Mouse (Mus musculus): ENCODE data around the gene Kcnd1. TPM values are rescaled to one million over a fixed set of nuclear protein-coding genes. Genes with fewer than 3 reads are reported as not detected.

Kcnd1 gene
- 1.4 and 2.1 TPM in 2 replicates for polyA plus RNA-seq (2015; fragmentation: Nextera tagmentation; extraction: Ambion mirVana)

GRCm38 (mm10) chrX:7821865-7822779, at the start of gene Kcnd1:
Gene Kcnd1 (plus strand): TSS chrX:7822289.
- 24% methylated on average over 19 of the region's 24 CpGs for WGBS
- Histone ChIP-seq H3K36me3 (peaks cover 27% of the 10 kb centered on the region), H3K9me3 (no peaks in the 10 kb centered on the region), H3K4me2 (replicated peaks) (peak within 1 kb of the TSS; percentile 50), H3K4me1 (replicated peaks) (peaks cover 5% of the 10 kb centered on the region; the same call in 1 of the 2 replicates), H3K27me3 (no peaks in the 10 kb centered on the region), H3K27ac (no peak within 1 kb of the TSS), H3K4me3 (replicated peaks) (peak within 1 kb of the TSS; percentile 34), H3K9ac (replicated peaks) (peak within 1 kb of the TSS; percentile 48; the same call in 1 of the 2 replicates)
- peak; percentile 79 for ATAC-seq

DNA sequence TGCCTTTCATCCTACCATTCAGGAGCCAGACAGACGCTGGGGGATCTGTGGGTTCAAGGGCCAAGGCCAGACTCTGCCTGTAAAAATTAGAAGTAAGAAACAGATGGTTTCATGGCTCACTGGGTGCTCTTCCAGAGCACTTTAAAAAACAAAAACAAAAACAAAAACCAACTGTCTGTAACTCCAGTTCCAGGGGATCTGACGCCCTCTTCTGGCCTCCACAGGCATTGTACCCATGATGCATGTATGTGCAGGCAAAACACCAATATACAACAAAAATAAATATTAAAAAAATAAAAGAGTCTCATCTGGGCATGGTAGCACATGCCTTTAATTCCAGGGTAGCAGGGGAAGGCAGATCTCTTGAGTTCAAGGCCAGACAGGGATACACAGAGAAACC, 49.3 kb upstream of the Kcnd1 start:
- H3K9ac ChIP-seq (replicated peaks): no peak overlapping the region
- no peaks in the 10 kb centered on the region for H3K4me1 ChIP-seq (replicated peaks)
- ATAC-seq: no peak
- no peak overlapping the region for H3K4me3 ChIP-seq (replicated peaks)
- WGBS: 59% methylated on average over 2 of the region's 2 CpGs
- H3K27ac ChIP-seq: no peak overlapping the region
- peaks cover 45% of the 10 kb centered on the region for H3K36me3 ChIP-seq
- H3K9me3 ChIP-seq: no peaks in the 10 kb centered on the region
- no peaks in the 10 kb centered on the region for H3K27me3 ChIP-seq
- H3K4me2 ChIP-seq (replicated peaks): no peak overlapping the region

DNA sequence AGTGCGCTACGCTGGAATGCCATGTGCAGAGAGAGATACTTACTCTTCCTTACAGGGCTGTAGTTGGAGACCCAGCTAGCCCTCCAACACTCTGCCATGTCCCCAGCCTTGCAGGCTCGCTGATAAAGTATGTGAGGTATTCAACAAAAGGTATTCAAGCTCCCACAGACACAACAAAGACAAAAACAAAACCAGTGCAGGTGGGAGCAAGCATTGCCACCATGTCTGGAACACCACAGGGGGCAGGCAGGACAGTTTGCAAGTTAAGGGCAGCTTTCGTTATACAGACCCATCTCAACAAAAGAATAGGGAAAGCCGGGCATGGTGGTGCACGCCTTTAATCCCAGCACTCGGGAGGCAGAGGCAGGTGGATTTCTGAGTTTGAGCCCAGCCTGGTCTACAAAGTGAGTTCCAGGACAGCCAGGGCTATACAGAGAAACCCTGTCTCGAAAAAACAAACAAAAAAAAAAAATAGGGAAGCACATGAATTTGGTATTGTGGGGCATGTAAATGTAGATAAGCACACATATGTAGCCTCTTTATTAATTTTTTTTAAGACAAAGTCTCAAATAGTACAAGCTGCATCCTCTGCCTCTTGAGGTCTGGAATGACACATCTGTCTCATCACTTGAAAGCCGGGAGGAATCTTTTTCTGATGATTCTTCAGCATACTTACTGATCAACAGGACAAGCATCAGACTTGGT, 46.4 kb upstream of the Kcnd1 start:
- no peaks in the 10 kb centered on the region for H3K4me1 ChIP-seq (replicated peaks)
- no peak overlapping the region for H3K27ac ChIP-seq
- no peak for ATAC-seq
- no peak overlapping the region for H3K9ac ChIP-seq (replicated peaks)
- H3K27me3 ChIP-seq: no peaks in the 10 kb centered on the region
- H3K9me3 ChIP-seq: no peaks in the 10 kb centered on the region
- WGBS: 76% methylated on average over 9 of the region's 9 CpGs
- no peak overlapping the region for H3K4me2 ChIP-seq (replicated peaks)
- H3K36me3 ChIP-seq: peaks cover 33% of the 10 kb centered on the region
- H3K4me3 ChIP-seq (replicated peaks): no peak overlapping the region

DNA sequence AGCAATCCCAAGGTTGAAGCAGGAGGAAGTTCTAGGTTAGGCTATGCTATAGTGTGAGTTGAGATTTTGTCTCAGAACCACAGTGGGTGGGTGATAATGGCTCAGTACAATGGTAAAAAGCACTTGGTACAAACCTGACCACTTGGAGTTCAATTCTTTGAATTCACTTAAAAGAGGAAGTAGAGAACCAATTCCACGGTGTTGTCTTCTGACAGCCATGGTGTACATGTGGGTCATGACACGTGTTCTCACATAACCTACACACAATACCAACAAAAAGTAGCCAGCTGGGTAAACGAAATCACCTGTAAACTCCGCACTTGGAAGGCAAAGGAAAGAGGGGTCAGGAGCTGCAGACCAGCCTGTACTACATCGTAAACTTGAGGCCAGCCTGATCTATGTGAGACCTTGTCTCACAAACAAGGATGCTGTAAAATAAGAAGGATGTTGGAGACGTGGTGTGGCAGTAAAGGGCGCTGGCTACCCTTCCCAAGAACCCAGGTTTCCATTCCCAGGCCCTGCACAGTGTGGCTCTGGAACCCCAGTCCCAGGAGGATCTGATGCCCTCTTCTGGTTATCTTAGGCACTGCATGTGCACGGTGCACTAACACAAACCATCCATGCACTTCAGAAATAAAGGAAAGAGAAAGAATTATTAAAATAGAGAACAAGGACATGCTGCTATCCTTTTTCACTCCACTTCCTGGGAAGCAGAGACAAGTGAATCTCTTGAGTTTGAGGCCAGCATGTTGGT, 45.6 kb upstream of the Kcnd1 start:
- Histone ChIP-seq H3K9me3 (no peaks in the 10 kb centered on the region), H3K9ac (replicated peaks) (no peak overlapping the region), H3K4me3 (replicated peaks) (no peak overlapping the region), H3K36me3 (peaks cover 26% of the 10 kb centered on the region), H3K27ac (no peak overlapping the region), H3K27me3 (no peaks in the 10 kb centered on the region), H3K4me1 (replicated peaks) (no peaks in the 10 kb centered on the region), H3K4me2 (replicated peaks) (no peak overlapping the region)
- peak; percentile 81 for ATAC-seq
- WGBS: 44% methylated on average over 8 of the region's 8 CpGs

DNA sequence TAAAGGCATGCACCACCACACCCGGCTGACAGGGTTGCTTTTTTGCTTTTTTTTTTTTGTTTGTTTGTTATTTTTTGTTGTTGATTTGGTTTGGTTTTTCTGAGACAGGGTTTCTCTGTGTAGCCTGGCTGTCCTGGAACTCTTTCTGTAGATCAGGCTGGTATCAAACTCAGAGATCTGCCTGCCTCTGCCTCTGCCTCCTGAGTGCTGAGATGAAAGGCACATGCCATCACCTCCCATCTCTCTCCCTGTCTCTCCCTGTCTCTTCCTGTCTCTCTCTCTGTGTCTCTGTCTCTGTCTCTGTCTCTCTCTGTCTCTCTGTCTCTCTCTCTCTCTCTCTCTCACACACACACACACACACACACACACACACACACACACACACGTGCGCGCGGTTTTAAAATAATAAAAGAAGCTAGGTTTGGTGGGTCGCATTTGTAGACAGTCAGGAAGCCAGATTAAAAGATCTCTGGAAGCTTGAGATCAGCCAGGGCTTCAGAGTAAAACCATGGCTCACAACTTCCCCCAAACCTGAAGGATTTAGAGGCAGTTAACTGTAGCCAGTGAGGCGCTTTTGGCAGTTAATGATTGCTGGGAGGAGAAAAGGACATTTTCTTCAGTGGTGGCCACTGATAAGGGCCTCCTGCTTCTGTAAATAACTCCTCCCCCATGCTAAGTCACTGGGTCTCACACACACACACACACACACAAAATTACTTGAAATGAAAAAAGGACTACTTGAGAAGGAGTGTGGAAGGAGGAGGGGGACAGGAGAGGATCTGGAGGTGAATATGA, 43.4 kb upstream of the Kcnd1 start:
- Histone ChIP-seq H3K9me3 (no peaks in the 10 kb centered on the region), H3K27ac (no peak overlapping the region), H3K9ac (replicated peaks) (no peak overlapping the region), H3K4me2 (replicated peaks) (no peak overlapping the region), H3K27me3 (no peaks in the 10 kb centered on the region), H3K4me1 (replicated peaks) (no peaks in the 10 kb centered on the region), H3K36me3 (peaks cover 12% of the 10 kb centered on the region), H3K4me3 (replicated peaks) (no peak overlapping the region)
- WGBS: 75% methylated on average over 7 of the region's 7 CpGs
- no peak for ATAC-seq

- Histone ChIP-seq H3K4me2 (replicated peaks) (no peak overlapping the region), H3K36me3 (peaks cover 6% of the 10 kb centered on the region; the same call in 1 of the 2 replicates), H3K27me3 (no peaks in the 10 kb centered on the region), H3K4me1 (replicated peaks) (no peaks in the 10 kb centered on the region), H3K9me3 (no peaks in the 10 kb centered on the region), H3K27ac (no peak overlapping the region), H3K4me3 (replicated peaks) (no peak overlapping the region), H3K9ac (replicated peaks) (no peak overlapping the region)
- no peak for ATAC-seq
- WGBS: 28% methylated on average over 3 of the region's 3 CpGs
These were observed 42.8 kb upstream of the Kcnd1 start for GRCm38 (mm10) chrX:7779294-7779693.

DNA sequence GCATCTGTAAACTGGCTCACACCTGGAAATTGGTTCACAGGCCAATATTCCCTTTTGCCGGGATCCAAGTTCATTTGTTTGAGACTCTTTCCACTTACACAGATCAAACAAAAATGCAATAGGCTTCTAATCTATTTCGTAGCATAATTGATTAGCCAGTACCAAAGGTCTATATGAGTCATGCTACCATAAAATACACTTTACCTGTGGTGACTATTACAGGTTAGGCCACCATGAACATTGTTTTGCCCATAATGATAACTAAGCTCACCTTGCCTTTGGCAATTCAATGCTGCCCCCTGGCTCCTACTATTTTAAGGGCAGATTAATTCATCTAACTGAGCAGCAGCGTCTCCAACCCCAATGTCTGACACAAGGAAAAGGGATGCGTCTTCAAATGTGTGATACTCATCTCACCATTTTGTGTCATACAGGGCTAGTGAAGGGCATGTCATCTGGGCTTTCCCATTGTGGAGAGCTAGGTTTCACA, 39.4 kb upstream of the Kcnd1 start:
- H3K9me3 ChIP-seq: no peaks in the 10 kb centered on the region
- ATAC-seq: no peak
- no peak overlapping the region for H3K4me2 ChIP-seq (replicated peaks)
- H3K9ac ChIP-seq (replicated peaks): no peak overlapping the region
- no peak overlapping the region for H3K27ac ChIP-seq
- WGBS: 84% methylated on average over 4 of the region's 4 CpGs
- H3K27me3 ChIP-seq: no peaks in the 10 kb centered on the region
- H3K36me3 ChIP-seq: no peaks in the 10 kb centered on the region
- no peaks in the 10 kb centered on the region for H3K4me1 ChIP-seq (replicated peaks)
- H3K4me3 ChIP-seq (replicated peaks): no peak overlapping the region

DNA sequence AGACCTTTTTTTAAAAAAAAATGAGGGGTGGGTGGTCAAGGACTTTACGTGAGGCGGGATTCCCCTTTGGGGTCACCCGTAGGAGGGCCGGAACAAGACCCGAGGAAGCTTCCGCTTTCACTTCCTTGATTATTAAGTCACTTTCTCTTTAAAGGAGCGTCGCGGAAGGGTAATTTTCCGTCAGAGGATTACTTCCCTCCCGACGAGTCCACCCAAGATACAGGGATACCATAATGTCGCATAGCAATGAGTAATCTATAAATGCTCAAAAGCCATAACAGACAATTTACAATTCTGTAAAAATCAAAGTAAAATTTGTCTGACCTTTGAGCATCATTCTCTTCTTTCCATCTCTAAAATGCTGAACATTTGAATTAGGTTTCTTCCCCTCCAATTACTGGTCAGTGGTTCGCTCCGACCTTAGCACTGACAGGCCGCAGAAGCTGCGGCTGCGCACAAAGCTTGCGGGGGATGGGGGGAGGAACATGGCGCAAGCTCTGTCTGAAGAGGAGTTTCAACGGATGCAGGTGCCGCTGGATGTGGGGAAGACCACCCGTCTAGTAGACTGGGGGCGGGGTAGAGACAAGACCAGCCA, 32.5 kb upstream of the Kcnd1 start, which contains the start of gene Gripap1:
Gene Gripap1 (plus strand): TSS at position 224 of the 595 bp plus-strand sequence.
- WGBS: 16% methylated on average over 24 of the region's 24 CpGs
- H3K4me2 ChIP-seq (replicated peaks): peak within 1 kb of the TSS; percentile 65
- ATAC-seq: peak; percentile 95
- peak within 1 kb of the TSS; percentile 57 for H3K4me3 ChIP-seq (replicated peaks)
- H3K36me3 ChIP-seq: 0 out of 2 replicates have a peak, but pooled peaks cover 4% of the 10 kb centered on the region
- H3K9ac ChIP-seq (replicated peaks): peak within 1 kb of the TSS; percentile 72
- peaks cover 10% of the 10 kb centered on the region for H3K4me1 ChIP-seq (replicated peaks)
- no peaks in the 10 kb centered on the region for H3K27me3 ChIP-seq
- no peaks in the 10 kb centered on the region for H3K9me3 ChIP-seq
- peak within 1 kb of the TSS; percentile 36; the same call in 1 of the 2 replicates for H3K27ac ChIP-seq

GRCm38 (mm10) chrX:7790309-7790708, 31.8 kb upstream of the Kcnd1 start:
- 0 out of 2 replicates have a peak overlapping the region, but pooled peaks have one; percentile 36 for H3K27ac ChIP-seq
- H3K27me3 ChIP-seq: no peaks in the 10 kb centered on the region
- WGBS: 18% methylated on average over 5 of the region's 5 CpGs
- H3K4me1 ChIP-seq (replicated peaks): peaks cover 10% of the 10 kb centered on the region
- peak overlapping the region; percentile 72 for H3K9ac ChIP-seq (replicated peaks)
- H3K36me3 ChIP-seq: peaks cover 10% of the 10 kb centered on the region; the same call in 1 of the 2 replicates
- H3K4me3 ChIP-seq (replicated peaks): peak overlapping the region; percentile 57
- ATAC-seq: peak; percentile 8; the same call in 1 of the 2 replicates
- peak overlapping the region; percentile 65 for H3K4me2 ChIP-seq (replicated peaks)
- H3K9me3 ChIP-seq: no peaks in the 10 kb centered on the region

DNA sequence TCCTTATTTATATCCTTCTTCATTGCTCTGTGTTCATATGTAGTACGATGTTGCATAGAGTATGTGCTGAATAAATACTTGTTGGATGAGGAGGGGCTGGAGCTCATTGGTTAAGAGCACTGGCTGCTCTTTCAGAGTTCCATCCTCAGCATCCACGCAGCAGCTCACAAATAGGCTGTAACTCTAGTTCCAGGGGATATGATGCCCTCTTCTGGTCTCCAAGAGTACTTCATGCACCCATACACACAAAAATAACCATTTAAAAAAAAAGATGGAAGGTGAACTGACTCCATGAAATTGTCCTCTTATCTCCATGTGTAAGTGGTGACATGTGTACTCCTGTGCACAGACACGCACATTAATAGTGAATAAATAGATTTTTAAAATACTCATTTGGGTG, 28.7 kb upstream of the Kcnd1 start:
- no peaks in the 10 kb centered on the region for H3K27me3 ChIP-seq
- no peak overlapping the region for H3K27ac ChIP-seq
- H3K4me3 ChIP-seq (replicated peaks): no peak overlapping the region
- H3K4me2 ChIP-seq (replicated peaks): no peak overlapping the region
- ATAC-seq: no peak
- H3K36me3 ChIP-seq: peaks cover 15% of the 10 kb centered on the region; the same call in 1 of the 2 replicates
- H3K4me1 ChIP-seq (replicated peaks): peaks cover 10% of the 10 kb centered on the region
- no peaks in the 10 kb centered on the region for H3K9me3 ChIP-seq
- WGBS: 56% methylated on average over 3 of the region's 3 CpGs
- H3K9ac ChIP-seq (replicated peaks): no peak overlapping the region
